Comparison of ENCODE assay signal across 8 mouse cellular contexts in genomic region chr5:111329782-111330416, GRCm38 (mm10). TPM values are rescaled to one million over a fixed set of nuclear protein-coding genes. Genes with fewer than 3 reads are reported as not detected.
DNase-seq lines count a peak whose midpoint lies in the region; ATAC-seq lines count a peak whose summit lies in the region.

No protein-coding gene starts in this region.

- peak overlapping the region; percentile 96 for H3K9ac ChIP-seq in heart, embryonic 11.5 days (ENCODE audit: low read depth, low read length)
- peak overlapping the region; percentile 72 for H3K9ac ChIP-seq in hindbrain, embryonic 14.5 days

- DNase-seq in heart, adult 8-10 months (ENCODE audit: low spot score) = no peak
- peak; percentile 31 for DNase-seq in c-Kit-positive CD71-positive TER-119-positive erythroid progenitor cells, embryonic 14.5 days (ENCODE audit: low spot score)
- DNase-seq in hindbrain, embryonic 14.5 days (ENCODE audit: low spot score) = no peak
- DNase-seq in left cerebral cortex, postnatal 25 days (ENCODE audit: low spot score in 2 of 2) = no peak
- DNase-seq in frontal cortex, postnatal 10 days (ENCODE audit: low spot score in 2 of 2) = no peak
- no peak for DNase-seq in gastrocnemius, postnatal 14 days

- H3K27ac ChIP-seq in heart, embryonic 11.5 days (ENCODE audit: low read depth, low read length) = peak overlapping the region; percentile 87
- H3K27ac ChIP-seq in hindbrain, embryonic 14.5 days = peak overlapping the region; percentile 89
- H3K27ac ChIP-seq in macrophage = peak overlapping the region; percentile 27; the same call in 1 of the 2 replicates

- H3K79me2 ChIP-seq in macrophage (ENCODE audit: inconsistent target) = peaks cover 42% of the 10 kb centered on the region

- ATAC-seq in heart, embryonic 11.5 days (replicated peaks; ENCODE audit: insufficient number of reproducible peaks, low FRiP score, low TSS enrichment) = no peak; the same call in 1 of the 2 replicates
- no peak; the same call in 1 of the 2 replicates for ATAC-seq in hindbrain, embryonic 14.5 days (ENCODE audit: low FRiP score)

- H3K27me3 ChIP-seq in heart, embryonic 11.5 days (ENCODE audit: control insufficient read depth, insufficient read depth, low read length) = no peaks in the 10 kb centered on the region
- no peaks in the 10 kb centered on the region for H3K27me3 ChIP-seq in hindbrain, embryonic 14.5 days (ENCODE audit: control insufficient read depth, insufficient read depth, low read length)

- peaks cover 5% of the 10 kb centered on the region; the same call in 1 of the 2 replicates for H3K36me3 ChIP-seq in heart, embryonic 11.5 days (ENCODE audit: control insufficient read depth, insufficient read depth, low read length)
- H3K36me3 ChIP-seq in hindbrain, embryonic 14.5 days (replicated peaks; ENCODE audit: control insufficient read depth, insufficient read depth) = peaks cover 11% of the 10 kb centered on the region; the same call in 1 of the 2 replicates
- no peaks in the 10 kb centered on the region for H3K36me3 ChIP-seq in macrophage (ENCODE audit: inconsistent target)

- 21% methylated on average over 10 of the region's 10 CpGs for WGBS in heart, embryonic 11.5 days (ENCODE audit: insufficient replicate concordance)
- WGBS in hindbrain, embryonic 14.5 days = 26% methylated on average over 10 of the region's 10 CpGs
- 9% methylated on average over 10 of the region's 10 CpGs for WGBS in macrophage (ENCODE audit: missing documents)

- peak overlapping the region; percentile 75 for H3K4me3 ChIP-seq in heart, embryonic 11.5 days (ENCODE audit: low read depth, low read length)
- peak overlapping the region; percentile 93 for H3K4me3 ChIP-seq in hindbrain, embryonic 14.5 days (replicated peaks; ENCODE audit: low read length)
- H3K4me3 ChIP-seq in macrophage (ENCODE audit: inconsistent target) = peak overlapping the region; percentile 45

- peaks cover 12% of the 10 kb centered on the region for H3K4me1 ChIP-seq in heart, embryonic 11.5 days (ENCODE audit: control insufficient read depth, insufficient read depth, low read length)
- H3K4me1 ChIP-seq in hindbrain, embryonic 14.5 days (replicated peaks; ENCODE audit: control insufficient read depth, insufficient read depth, low read length) = peaks cover 9% of the 10 kb centered on the region

- no peaks in the 10 kb centered on the region for H3K9me3 ChIP-seq in heart, embryonic 11.5 days (replicated peaks; ENCODE audit: control insufficient read depth, low read length)
- H3K9me3 ChIP-seq in hindbrain, embryonic 14.5 days (ENCODE audit: control insufficient read depth, low read length) = no peaks in the 10 kb centered on the region

- peak overlapping the region; percentile 84 for H3K4me2 ChIP-seq in heart, embryonic 11.5 days
- H3K4me2 ChIP-seq in hindbrain, embryonic 14.5 days (replicated peaks) = peak overlapping the region; percentile 65

- intact Hi-C loops in left cerebral cortex, postnatal 25 days (cut with DNase I) = loop anchor here (2.0 to 10.0 kb wide), 2 partner anchors 57 to 495 kb away; partner anchors contain the start of genes Chek2 and Hscb
- intact Hi-C loops in gastrocnemius, postnatal 14 days (cut with DNase I; ENCODE audit: low total_unique reads) = no loop called here

RNA-seq across cellular contexts. Expression of gene Pitpnb, which starts 0.7 kb away (rescaled TPM):
- 78.8 and 91.5 TPM in 2 replicates for polyA plus RNA-seq in heart, embryonic 11.5 days (2014; fragmentation: Nextera tagmentation; extraction: Ambion mirVana)
- 10 to 100 TPM; 36.5 to 43.9 (median 39.8) TPM for total RNA-seq in heart, adult 8-10 months (2022)
- polyA plus RNA-seq in hindbrain, embryonic 14.5 days (2014; fragmentation: Nextera tagmentation; extraction: Ambion mirVana) = 95.2 and 110 TPM in 2 replicates
- 10 to 100 TPM; 23.5 to 68.5 (median 44.7) TPM for total RNA-seq in macrophage (2018; cell fraction: chromatin; rRNA removed)
- total RNA-seq in macrophage (2018; cell fraction: cytosol; rRNA removed) = 10 to 100 TPM; 36.3 to 49.7 (median 41.6) TPM
- 10 to 100 TPM; 27.9 to 65.1 (median 42.0) TPM for total RNA-seq in macrophage (2018; cell fraction: nucleus; rRNA removed)
- polyA plus RNA-seq in macrophage (2018) = 33.9 to 56.3 TPM (median 53.8 TPM) in 3 replicates
- 10 to 100 TPM; 80.1 to 83.0 TPM for total RNA-seq in left cerebral cortex, postnatal 25 days (2021)
- total RNA-seq in gastrocnemius, postnatal 14 days (2021) = 10 to 100 TPM; 23.4 to 26.2 TPM

Comparison
In these comparisons a context has a peak if more than half of its experiments do, and no peak if none do; other contexts are left out.
1. H3K27ac ChIP-seq: peak in every context shown above with its lines; median percentile 89 in hindbrain, embryonic 14.5 days; 87 in heart, embryonic 11.5 days; 27 in macrophage.